Mouse (Mus musculus) adrenal gland, postnatal 14 days (tissue): ENCODE results near the gene Prickle2. TPM values are rescaled to one million over a fixed set of nuclear protein-coding genes. Genes with fewer than 3 reads are reported as not detected.
A peak's percentile ranks its signal among the peaks of the same experiment; 100 is the strongest.

ENCODE experiments used
- DNase-seq: peaks from one replicate; pipeline ENCODE4 v3.0.0; 2021; ENCODE audit warnings: mixed read lengths
- total RNA-seq: library from RNA; stranded (reverse); gene quantifications from 2 replicates; pipeline ENCODE4 v1.2.3, GENCODE M21; 2021

Prickle2 gene
- total RNA-seq, 1 experiment from 2014 or later = 6.7 TPM

- DNase-seq = peak; percentile 65
These were observed 331.1 kb downstream of the Prickle2 start for GRCm38 (mm10) chr6:92374826-92375225.

GRCm38 (mm10) chr6:92370896-92371295, 335.1 kb downstream of the Prickle2 start:
- no peak for DNase-seq

DNA sequence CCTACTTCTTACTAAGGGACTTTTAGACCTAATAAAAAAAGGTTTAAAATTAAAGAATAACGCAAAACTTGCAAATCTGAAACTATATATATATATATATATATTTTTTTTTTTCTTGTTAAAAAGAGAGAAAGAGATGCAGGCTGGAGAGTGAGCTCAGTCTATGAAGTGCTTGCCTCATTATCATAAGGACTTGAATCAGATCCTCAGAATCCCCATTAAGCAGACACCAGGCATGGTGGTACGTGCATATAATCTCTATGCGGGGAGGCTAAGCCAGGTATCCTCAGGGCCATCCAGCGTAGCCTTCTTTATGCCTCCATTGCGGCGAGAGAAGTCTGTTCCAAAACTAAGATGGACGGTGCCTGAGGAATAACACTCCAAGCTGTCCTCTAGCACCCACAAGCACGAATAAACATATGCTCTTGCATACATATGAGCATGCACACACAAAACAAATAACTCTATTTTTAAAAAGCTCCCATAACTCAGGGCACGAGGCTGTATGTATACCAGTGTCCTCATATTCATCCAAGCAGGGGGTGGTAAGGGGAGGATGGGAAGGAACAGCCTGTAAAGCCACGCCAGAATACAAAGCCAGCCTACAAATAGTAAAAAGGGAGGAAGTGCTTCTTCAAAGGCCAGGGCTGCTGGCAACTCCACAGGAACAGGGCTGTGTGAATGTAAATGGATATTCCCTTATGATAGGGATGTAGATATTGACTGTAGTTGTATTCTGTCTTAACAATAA, 358.5 kb downstream of the Prickle2 start:
- no peak for DNase-seq

- DNase-seq = no peak
These were observed 359.2 kb downstream of the Prickle2 start for GRCm38 (mm10) chr6:92346729-92347128.

DNA sequence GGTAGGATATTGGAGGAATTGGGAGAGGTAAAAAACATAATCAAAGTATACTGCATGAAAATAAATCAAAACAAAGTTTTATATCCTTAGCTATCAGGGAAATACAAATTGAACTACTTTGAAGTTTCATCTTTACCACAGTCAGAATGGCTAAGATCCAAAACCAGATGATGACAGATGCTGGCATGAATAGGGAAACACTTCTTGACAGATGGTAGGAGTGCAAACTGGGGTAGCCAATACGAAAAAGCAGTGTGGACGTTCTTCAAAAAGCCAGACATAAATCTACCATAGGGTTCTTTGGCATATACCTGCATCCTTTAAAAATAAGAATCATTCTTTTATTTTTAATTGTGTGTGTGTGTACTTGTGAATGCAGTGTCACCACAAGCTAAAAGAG, 360.8 kb downstream of the Prickle2 start:
- DNase-seq = no peak

GRCm38 (mm10) chr6:92344588-92344987, 361.4 kb downstream of the Prickle2 start:
- DNase-seq = no peak

Other genes with a start within 250 kb of the Prickle2 start
- gene A730049H05Rik, start 110.3 kb upstream of the Prickle2 start, total RNA-seq = 2.7 and 2.8 TPM in 2 replicates
- not detected in 2 replicates for gene Gm15737, start 163.2 kb upstream of the Prickle2 start, total RNA-seq
- gene Adamts9, start 237.3 kb upstream of the Prickle2 start, total RNA-seq = 56.5 and 65.8 TPM in 2 replicates